Mouse (Mus musculus): ENCODE measurements around the gene Celf3. TPM values are rescaled to one million over a fixed set of nuclear protein-coding genes. Genes with fewer than 3 reads are reported as not detected.
A peak's percentile ranks its signal among the peaks of the same experiment; 100 is the strongest.

Gene Celf3
- total and polyA plus RNA-seq, 2 experiments from 2014 or later = 0.53 TPM; not detected in 1

DNA sequence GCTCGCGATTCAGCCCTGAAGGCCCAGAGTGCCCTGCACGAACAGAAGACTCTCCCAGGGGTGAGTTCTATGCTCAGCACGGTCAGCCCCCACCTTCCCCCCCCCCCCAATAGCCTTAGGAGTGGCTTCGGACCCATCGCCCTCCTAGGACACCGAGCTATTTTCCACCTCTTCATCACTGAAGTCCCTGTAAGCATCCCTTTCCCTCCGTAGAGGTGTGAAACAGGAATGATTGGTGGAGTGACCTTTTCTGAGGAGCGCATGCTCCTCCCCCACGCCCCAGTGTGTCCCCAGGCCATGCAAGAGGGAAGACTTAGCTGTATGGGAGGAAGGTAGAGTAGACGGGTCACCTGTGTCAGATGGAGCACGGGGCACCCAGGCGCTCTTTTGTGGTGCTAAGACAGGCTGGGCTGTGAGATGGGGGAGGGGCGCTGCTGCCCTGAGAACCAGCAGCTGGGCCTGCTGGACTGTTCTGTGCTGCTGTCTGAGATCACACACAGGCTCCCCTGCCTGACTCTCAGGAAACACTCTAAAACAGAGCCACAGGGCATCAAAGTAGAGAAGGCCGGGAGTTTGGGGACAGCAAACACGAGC lies 2.3 kb downstream of the Celf3 start, which contains the start of gene Riiad1:
TSS of gene Riiad1 (minus strand) at position 51 of the 594 bp plus-strand sequence.
- Histone ChIP-seq H3K27ac (ENCODE audit: low read depth) (no peak within 1 kb of the TSS), H3K4me3 (ENCODE audit: low read depth, low read length) (no peak within 1 kb of the TSS), H3K4me2 (ENCODE audit: low read depth, low read length) (0 out of 2 replicates have a peak within 1 kb of the TSS, but pooled peaks have one; percentile 16), H3K9me3 (replicated peaks; ENCODE audit: control insufficient read depth, low read length) (no peaks in the 10 kb centered on the region), H3K9ac (replicated peaks; ENCODE audit: low read depth, low read length) (no peak within 1 kb of the TSS), H3K4me1 (ENCODE audit: control insufficient read depth, insufficient read depth) (0 out of 2 replicates have a peak, but pooled peaks cover 10% of the 10 kb centered on the region), H3K27me3 (ENCODE audit: control insufficient read depth, insufficient read depth, low read length) (peaks cover 31% of the 10 kb centered on the region), H3K36me3 (replicated peaks; ENCODE audit: control insufficient read depth, insufficient read depth, low read length) (no peaks in the 10 kb centered on the region)
- TF ChIP-seq CTCF (IDR thresholded peaks at IDR 0.05; ENCODE audit: low read depth) (no peak), EP300 (IDR thresholded peaks at IDR 0.05; ENCODE audit: low read depth) (no peak)
- 14% methylated on average over 16 of the region's 16 CpGs for WGBS
- no peak for DNase-seq (ENCODE audit: low spot score)
- no peak for ATAC-seq (ENCODE audit: insufficient read depth, low read depth)

DNA sequence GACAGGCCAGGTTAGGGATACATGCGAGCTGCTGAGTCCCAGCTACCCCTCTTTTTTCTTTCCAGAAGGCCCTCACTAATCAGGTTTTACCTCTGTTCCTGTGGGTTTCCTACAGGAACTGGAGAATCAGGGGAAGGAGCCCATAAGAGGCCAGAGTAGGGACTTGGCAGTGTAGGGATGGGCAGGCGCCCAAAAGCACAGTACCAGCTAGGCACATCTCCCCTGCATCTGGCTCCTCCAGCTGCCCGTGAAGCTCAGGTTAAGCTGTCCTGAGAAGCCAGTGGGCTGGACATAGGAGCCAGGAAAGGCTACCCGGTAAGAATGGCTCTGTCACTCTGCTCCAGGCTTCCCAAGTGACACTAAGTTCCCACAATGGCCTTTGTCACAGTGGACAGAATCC lies 3.3 kb downstream of the Celf3 start:
- H3K36me3 ChIP-seq (replicated peaks; ENCODE audit: control insufficient read depth, insufficient read depth, low read length) = no peaks in the 10 kb centered on the region
- no peak overlapping the region for H3K4me2 ChIP-seq (ENCODE audit: low read depth, low read length)
- ATAC-seq (ENCODE audit: insufficient read depth, low read depth) = no peak
- no peak for TF ChIP-seq EP300 (IDR thresholded peaks at IDR 0.05; ENCODE audit: low read depth)
- TF ChIP-seq CTCF (IDR thresholded peaks at IDR 0.05; ENCODE audit: low read depth) = no peak
- H3K9me3 ChIP-seq (replicated peaks; ENCODE audit: control insufficient read depth, low read length) = no peaks in the 10 kb centered on the region
- WGBS = 56% methylated on average over 4 of the region's 4 CpGs
- H3K27me3 ChIP-seq (ENCODE audit: control insufficient read depth, insufficient read depth, low read length) = peaks cover 31% of the 10 kb centered on the region
- no peak overlapping the region for H3K4me3 ChIP-seq (ENCODE audit: low read depth, low read length)
- H3K9ac ChIP-seq (replicated peaks; ENCODE audit: low read depth, low read length) = no peak overlapping the region
- no peak overlapping the region for H3K27ac ChIP-seq (ENCODE audit: low read depth)
- no peak for DNase-seq (ENCODE audit: low spot score)
- H3K4me1 ChIP-seq (ENCODE audit: control insufficient read depth, insufficient read depth) = 0 out of 2 replicates have a peak, but pooled peaks cover 10% of the 10 kb centered on the region

DNA sequence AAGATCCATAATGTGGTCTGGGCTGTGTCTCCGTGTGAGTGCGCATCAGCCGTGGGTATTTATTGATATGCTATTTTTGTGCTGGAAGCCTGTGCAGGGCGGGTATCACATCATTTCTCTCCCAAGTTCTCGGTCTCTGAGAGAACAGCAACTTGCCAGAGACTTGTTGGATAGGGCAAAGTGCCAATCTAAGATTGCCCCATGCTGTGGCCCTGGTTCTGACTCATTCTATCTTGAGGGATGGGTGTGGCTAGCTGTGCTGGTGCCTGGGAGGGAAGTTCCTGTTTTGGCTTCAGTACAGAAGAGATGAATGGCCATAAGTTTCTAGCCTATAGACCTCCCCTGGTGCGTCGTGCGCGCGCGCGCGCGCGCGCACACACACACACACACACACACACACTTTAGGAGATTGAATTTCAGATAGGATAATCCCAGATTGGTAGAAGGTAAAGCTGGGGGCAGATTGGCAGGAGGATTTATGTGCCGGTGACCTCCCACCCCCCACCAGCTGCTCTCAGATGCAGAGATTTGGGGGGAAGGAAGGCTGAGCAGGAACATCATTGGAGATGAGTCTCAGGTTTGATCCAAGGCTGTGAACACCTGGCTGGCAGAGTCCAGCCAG lies 4.8 kb downstream of the Celf3 start:
- Histone ChIP-seq H3K9me3 (replicated peaks; ENCODE audit: control insufficient read depth, low read length) (no peaks in the 10 kb centered on the region), H3K27me3 (ENCODE audit: control insufficient read depth, insufficient read depth, low read length) (peaks cover 31% of the 10 kb centered on the region), H3K9ac (replicated peaks; ENCODE audit: low read depth, low read length) (no peak overlapping the region), H3K4me1 (ENCODE audit: control insufficient read depth, insufficient read depth) (0 out of 2 replicates have a peak, but pooled peaks cover 10% of the 10 kb centered on the region), H3K4me3 (ENCODE audit: low read depth, low read length) (no peak overlapping the region), H3K36me3 (replicated peaks; ENCODE audit: control insufficient read depth, insufficient read depth, low read length) (no peaks in the 10 kb centered on the region), H3K27ac (ENCODE audit: low read depth) (no peak overlapping the region), H3K4me2 (ENCODE audit: low read depth, low read length) (no peak overlapping the region)
- no peak for DNase-seq (ENCODE audit: low spot score)
- ATAC-seq (ENCODE audit: insufficient read depth, low read depth) = no peak
- WGBS = 66% methylated on average over 17 of the region's 17 CpGs
- no peak for TF ChIP-seq EP300 (IDR thresholded peaks at IDR 0.05; ENCODE audit: low read depth)
- TF ChIP-seq CTCF (IDR thresholded peaks at IDR 0.05; ENCODE audit: low read depth) = no peak

DNA sequence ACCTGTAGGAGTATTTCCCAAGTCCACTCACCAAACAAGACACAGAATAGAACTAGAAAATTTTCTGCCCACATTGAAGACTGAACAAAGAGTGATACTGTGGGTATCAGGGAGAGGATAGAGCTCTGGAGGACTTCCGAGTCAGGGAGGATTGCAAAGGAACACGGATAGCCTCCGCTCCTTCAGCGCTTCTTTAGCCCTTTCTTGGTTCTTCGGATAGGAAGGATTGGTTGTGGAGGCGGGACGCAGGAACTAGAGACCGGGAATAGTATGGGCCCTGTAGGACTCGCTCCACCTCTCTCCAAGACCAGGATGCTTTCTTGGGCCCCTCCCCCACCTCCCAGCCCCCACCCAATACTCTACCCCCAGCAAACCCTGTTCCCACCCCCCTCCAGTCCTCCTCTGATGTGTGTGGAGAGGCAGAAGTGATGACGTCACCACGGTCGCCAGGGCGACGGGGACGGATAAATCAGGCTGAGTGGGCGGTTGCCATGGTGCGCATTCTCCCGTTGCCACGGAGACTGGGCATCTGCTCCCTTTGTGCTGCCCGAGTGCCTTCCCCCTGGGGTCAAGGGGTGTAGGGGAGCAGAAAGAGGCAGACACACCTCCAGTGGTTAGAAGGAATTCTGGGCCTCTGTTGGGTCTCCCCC lies 5.8 kb downstream of the Celf3 start:
- Histone ChIP-seq H3K27me3 (ENCODE audit: control insufficient read depth, insufficient read depth, low read length) (peaks cover 22% of the 10 kb centered on the region), H3K4me1 (ENCODE audit: control insufficient read depth, insufficient read depth) (0 out of 2 replicates have a peak, but pooled peaks cover 10% of the 10 kb centered on the region), H3K27ac (ENCODE audit: low read depth) (no peak overlapping the region), H3K4me2 (ENCODE audit: low read depth, low read length) (no peak overlapping the region), H3K4me3 (ENCODE audit: low read depth, low read length) (no peak overlapping the region), H3K36me3 (replicated peaks; ENCODE audit: control insufficient read depth, insufficient read depth, low read length) (no peaks in the 10 kb centered on the region), H3K9ac (replicated peaks; ENCODE audit: low read depth, low read length) (no peak overlapping the region), H3K9me3 (replicated peaks; ENCODE audit: control insufficient read depth, low read length) (no peaks in the 10 kb centered on the region)
- DNase-seq (ENCODE audit: low spot score) (no peak), ATAC-seq (ENCODE audit: insufficient read depth, low read depth) (no peak)
- 34% methylated on average over 20 of the region's 20 CpGs for WGBS
- TF ChIP-seq CTCF (IDR thresholded peaks at IDR 0.05; ENCODE audit: low read depth) (no peak), EP300 (IDR thresholded peaks at IDR 0.05; ENCODE audit: low read depth) (no peak)

DNA sequence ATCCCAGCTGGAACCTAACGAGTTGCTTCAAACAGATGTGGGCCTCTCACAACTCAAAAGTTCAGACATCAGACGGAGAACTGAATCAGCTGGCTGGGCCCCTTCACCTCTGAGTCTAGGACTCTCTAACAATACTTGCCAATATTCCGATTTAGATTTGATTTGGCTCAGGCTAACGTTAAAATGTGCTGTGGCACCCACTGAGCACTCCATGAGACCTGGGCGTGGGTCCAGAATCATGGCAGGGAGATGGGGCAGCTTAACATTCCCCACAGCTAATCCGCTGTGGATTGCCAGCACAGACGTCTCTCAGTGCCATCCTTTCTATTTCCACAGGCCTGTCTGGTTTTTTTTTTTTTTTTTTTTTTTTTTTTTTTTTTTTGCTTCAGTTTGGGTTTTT lies 7.8 kb downstream of the Celf3 start:
- H3K4me3 ChIP-seq (ENCODE audit: low read depth, low read length) = no peak overlapping the region
- H3K27me3 ChIP-seq (ENCODE audit: control insufficient read depth, insufficient read depth, low read length) = 0 out of 2 replicates have a peak, but pooled peaks cover 3% of the 10 kb centered on the region
- ATAC-seq (ENCODE audit: insufficient read depth, low read depth) (no peak), DNase-seq (ENCODE audit: low spot score) (no peak)
- 0 out of 2 replicates have a peak, but pooled peaks cover 10% of the 10 kb centered on the region for H3K4me1 ChIP-seq (ENCODE audit: control insufficient read depth, insufficient read depth)
- TF ChIP-seq EP300 (IDR thresholded peaks at IDR 0.05; ENCODE audit: low read depth) (no peak), CTCF (IDR thresholded peaks at IDR 0.05; ENCODE audit: low read depth) (no peak)
- no peak overlapping the region for H3K9ac ChIP-seq (replicated peaks; ENCODE audit: low read depth, low read length)
- no peak overlapping the region for H3K27ac ChIP-seq (ENCODE audit: low read depth)
- H3K4me2 ChIP-seq (ENCODE audit: low read depth, low read length) = no peak overlapping the region
- WGBS = 62% methylated on average over 7 of the region's 7 CpGs
- no peaks in the 10 kb centered on the region for H3K9me3 ChIP-seq (replicated peaks; ENCODE audit: control insufficient read depth, low read length)
- H3K36me3 ChIP-seq (replicated peaks; ENCODE audit: control insufficient read depth, insufficient read depth, low read length) = no peaks in the 10 kb centered on the region
